Mouse (Mus musculus) adrenal gland, adult 8-10 months (tissue): ENCODE results near the gene S100a16. TPM values are rescaled to one million over a fixed set of nuclear protein-coding genes. Genes with fewer than 3 reads are reported as not detected.

Source experiments
- DNase-seq: peaks from one replicate; pipeline ENCODE4 v3.0.0; 2022
- total RNA-seq, 4 experiments: library from RNA; stranded (reverse); gene quantifications; 2 replicates each; pipeline ENCODE4 v1.2.4; 2022

S100a16 gene
- 10 to 100 TPM; 39.0 to 54.8 (median 50.2) TPM for total RNA-seq

GRCm38 (mm10) chr3:90537141-90537904 lies at the start of gene S100a16:
TSS of gene S100a16 (plus strand) at chr3:90537254.
- peak; percentile 78 for DNase-seq

GRCm38 (mm10) chr3:90488576-90488975 lies 48.5 kb upstream of the S100a16 start:
- DNase-seq, result no peak

- peak; percentile 93 for DNase-seq
These were observed 46.3 kb upstream of the S100a16 start, which contains the start of gene Snapin for GRCm38 (mm10) chr3:90490696-90491256. TSS of gene Snapin (minus strand) at chr3:90491033.

GRCm38 (mm10) chr3:90491350-90491749 lies 45.7 kb upstream of the S100a16 start:
- DNase-seq, result no peak

- no peak for DNase-seq
These were observed 43.1 kb upstream of the S100a16 start for GRCm38 (mm10) chr3:90493831-90494540.

GRCm38 (mm10) chr3:90495850-90496525 lies 41.1 kb upstream of the S100a16 start:
- DNase-seq, result no peak

GRCm38 (mm10) chr3:90497597-90497996 lies 39.5 kb upstream of the S100a16 start:
- no peak for DNase-seq

GRCm38 (mm10) chr3:90503444-90503843 lies 33.6 kb upstream of the S100a16 start:
- DNase-seq, result no peak

GRCm38 (mm10) chr3:90505216-90505615 lies 31.8 kb upstream of the S100a16 start:
- no peak for DNase-seq

- DNase-seq, result no peak
These were observed 30.7 kb upstream of the S100a16 start for GRCm38 (mm10) chr3:90506362-90506761.

- DNase-seq, result no peak
These were observed 28.6 kb upstream of the S100a16 start for GRCm38 (mm10) chr3:90508287-90508949.

- DNase-seq, result peak; percentile 99
These were observed 27.9 kb upstream of the S100a16 start, which contains the start of gene Chtop for GRCm38 (mm10) chr3:90508950-90509746. TSS of gene Chtop (minus strand) at chr3:90509498.

- DNase-seq, result no peak
These were observed 27.3 kb upstream of the S100a16 start for GRCm38 (mm10) chr3:90509747-90510123.

GRCm38 (mm10) chr3:90512276-90512675 lies 24.8 kb upstream of the S100a16 start:
- DNase-seq, result no peak

- no peak for DNase-seq
These were observed 24.0 kb upstream of the S100a16 start for GRCm38 (mm10) chr3:90512948-90513642.

- DNase-seq, result peak; percentile 81
These were observed 23.1 kb upstream of the S100a16 start, which contains the start of the genes S100a1 and S100a13 for GRCm38 (mm10) chr3:90513796-90514590. TSS of gene S100a1 (minus strand) at chr3:90514392. TSS of gene S100a13 (plus strand) at chr3:90514435.

GRCm38 (mm10) chr3:90514691-90515090 lies 22.4 kb upstream of the S100a16 start:
- DNase-seq, result peak; percentile 67

GRCm38 (mm10) chr3:90515242-90515641 lies 21.8 kb upstream of the S100a16 start:
- DNase-seq, result no peak

- DNase-seq, result no peak
These were observed 21.3 kb upstream of the S100a16 start for GRCm38 (mm10) chr3:90515789-90516188.

- no peak for DNase-seq
These were observed 19.3 kb upstream of the S100a16 start for GRCm38 (mm10) chr3:90517711-90518110.
